Mouse (Mus musculus) right cerebral cortex, postnatal 36 days (tissue): ENCODE data around the gene Olfr420.

ENCODE experiments used
- DNase-seq, 2 experiments: peaks; one replicate each; pipeline ENCODE4 v3.0.0; 2022; ENCODE audit warnings: low spot score in 2 of 2, mixed read lengths in 1 of 2

Gene Olfr420

GRCm38 (mm10) chr1:174155333-174155732 lies at the start of gene Olfr420:
Gene Olfr420, plus strand, starts transcription at chr1:174155633.
- DNase-seq = no peak

DNA sequence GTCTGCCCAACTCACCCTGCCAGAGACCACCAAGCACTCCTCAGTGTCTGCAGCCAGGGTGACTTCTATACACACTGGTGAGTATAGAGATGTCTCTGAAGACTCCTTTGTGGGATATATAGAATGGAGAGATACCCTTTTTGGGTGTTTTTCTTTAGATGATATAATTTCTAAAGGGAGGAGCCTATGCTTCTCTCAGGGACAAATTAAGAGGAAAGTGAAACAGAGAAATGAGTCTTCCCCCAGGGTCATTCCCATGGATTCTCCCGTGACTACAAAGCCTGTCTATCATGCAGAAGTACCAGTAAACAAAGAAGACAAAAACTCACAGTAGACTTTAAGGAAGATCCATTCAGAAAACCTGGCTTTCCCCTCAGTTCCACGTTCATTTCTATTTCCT lies 34.4 kb upstream of the Olfr420 start, which contains the start of gene Olfr231:
TSS of gene Olfr231 (minus strand) at position 101 of the 400 bp plus-strand sequence.
- no peak for DNase-seq

DNA sequence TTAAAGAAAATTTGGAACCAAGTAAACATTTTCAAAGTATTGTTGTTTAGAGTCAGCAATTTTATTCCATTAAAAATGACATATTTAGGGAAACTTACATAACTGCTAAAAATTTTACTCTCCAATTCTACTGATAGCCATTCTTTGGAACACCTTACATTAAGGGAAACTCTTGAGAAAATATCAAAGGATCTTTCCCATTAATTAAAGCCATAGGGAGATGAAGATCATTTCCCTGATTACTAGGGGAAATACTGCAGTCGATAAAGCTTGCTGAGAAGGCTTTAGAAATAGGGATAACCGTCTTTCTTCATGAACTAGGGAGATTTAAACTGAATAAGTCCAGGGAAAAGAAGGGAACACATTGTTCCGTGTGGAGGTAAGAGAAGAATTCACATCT lies 24.2 kb upstream of the Olfr420 start, which contains the start of gene Olfr424:
TSS of gene Olfr424 (plus strand) at position 301 of the 400 bp plus-strand sequence.
- no peak for DNase-seq

DNA sequence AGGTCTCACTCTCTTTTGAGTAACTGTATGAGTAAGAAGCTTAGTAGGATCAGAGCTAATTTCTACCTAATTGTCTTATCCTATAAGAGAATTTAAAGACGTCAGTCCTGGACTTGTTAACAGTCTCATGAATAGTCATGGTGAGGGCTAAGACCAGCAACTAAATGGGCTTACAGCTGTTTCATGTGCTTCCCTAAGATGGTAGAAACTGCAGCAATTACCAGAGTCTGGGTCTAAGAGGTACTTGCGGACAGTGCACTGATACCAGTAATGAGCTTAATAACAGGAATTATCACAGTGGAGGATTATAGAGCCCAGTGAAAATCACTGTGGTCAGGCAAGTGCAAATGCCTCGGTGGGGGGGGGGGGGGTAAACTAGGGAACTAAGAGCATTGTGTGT lies 23.4 kb upstream of the Olfr420 start:
- no peak for DNase-seq

- no peak for DNase-seq
These were observed 14.0 kb upstream of the Olfr420 start for GRCm38 (mm10) chr1:174141384-174141783.

GRCm38 (mm10) chr1:174146696-174147095 lies 8.7 kb upstream of the Olfr420 start:
- no peak for DNase-seq

GRCm38 (mm10) chr1:174149289-174149688 lies 6.1 kb upstream of the Olfr420 start:
- DNase-seq = no peak

GRCm38 (mm10) chr1:174157622-174158021 lies 2.2 kb downstream of the Olfr420 start:
- DNase-seq = no peak

GRCm38 (mm10) chr1:174158512-174158911 lies 3.1 kb downstream of the Olfr420 start:
- DNase-seq = no peak

GRCm38 (mm10) chr1:174159095-174159494 lies 3.7 kb downstream of the Olfr420 start:
- no peak for DNase-seq

DNA sequence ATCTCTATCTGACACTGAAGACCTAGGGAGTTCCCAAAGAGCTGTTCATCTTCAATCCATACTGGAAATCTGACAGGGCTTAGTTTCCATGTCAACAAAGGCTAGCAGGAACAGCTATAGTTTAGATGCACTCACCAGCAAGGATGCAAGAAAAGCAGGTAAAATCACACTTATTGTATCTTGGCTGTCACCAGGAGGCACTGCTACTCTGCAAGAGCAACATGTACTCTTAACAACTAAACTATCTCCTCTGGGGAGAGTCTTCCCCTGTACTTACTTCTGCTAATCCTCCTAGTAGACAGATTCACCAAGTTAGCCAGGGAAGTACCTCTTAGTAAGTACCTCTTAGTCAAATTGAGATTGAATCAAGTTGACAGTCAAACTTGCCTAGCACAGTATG lies 13.6 kb downstream of the Olfr420 start:
- DNase-seq = no peak

DNA sequence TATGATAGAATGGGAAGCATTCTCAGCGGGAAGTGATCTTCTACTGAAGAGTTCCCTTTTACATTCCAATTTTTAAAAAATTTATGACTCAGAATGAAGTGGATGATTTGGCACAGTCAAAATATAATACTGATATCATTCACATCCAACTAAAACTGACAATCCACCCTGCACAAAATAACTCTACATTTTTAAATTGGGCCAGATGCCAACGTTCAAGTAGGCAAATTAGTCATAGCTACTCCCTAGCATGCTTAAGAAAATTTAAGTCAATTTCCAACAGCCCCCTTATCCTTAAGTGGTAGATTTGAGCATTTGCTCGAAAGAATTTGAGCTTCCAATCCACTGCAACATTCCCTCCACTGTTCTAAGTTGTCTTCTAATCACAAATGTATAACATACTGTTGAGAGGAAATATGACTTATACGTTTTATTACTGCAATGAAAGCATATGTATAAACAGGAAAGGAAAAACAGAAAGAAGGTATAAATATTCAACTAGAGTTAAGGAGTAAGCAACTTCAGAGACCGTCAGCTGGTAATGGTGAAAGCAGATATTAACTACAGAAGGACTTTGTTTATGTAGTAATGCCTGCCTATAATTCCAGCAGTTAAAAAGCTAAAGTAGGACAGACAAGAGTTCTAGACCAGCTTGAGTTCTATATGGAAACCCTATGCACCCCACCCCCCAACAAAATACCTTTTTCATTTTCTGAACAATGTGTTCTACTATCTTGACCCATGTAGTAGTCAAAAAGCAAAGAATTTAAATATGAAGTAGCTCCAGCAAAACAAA lies 15.5 kb downstream of the Olfr420 start:
- no peak for DNase-seq

DNA sequence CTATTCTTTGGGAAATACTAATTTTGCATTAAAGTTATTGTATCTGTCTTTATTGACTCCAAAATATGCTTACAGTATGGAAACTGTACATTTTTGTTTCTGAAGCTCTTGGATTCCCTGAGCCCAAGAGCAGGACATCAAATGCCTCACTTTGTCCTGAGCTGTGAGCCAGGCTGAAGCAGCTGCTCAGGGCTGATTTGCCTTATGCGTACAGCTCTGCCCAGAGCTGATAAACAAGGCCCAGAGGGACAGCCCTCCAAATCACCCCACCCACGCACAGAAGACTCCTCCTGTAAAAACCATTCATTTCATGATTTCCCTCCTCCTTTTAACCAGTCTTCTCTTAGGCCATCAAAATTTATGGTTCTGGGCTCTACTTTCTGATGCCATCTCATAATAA lies 16.1 kb downstream of the Olfr420 start:
- no peak for DNase-seq

- DNase-seq = no peak
These were observed 17.2 kb downstream of the Olfr420 start, which contains the start of gene Spta1 for GRCm38 (mm10) chr1:174172605-174173004. Gene Spta1, plus strand, starts transcription at chr1:174172776.

GRCm38 (mm10) chr1:174204699-174205098 lies 49.3 kb downstream of the Olfr420 start:
- no peak for DNase-seq
